Mouse (Mus musculus): ENCODE data around the gene Pik3ip1.

DNA sequence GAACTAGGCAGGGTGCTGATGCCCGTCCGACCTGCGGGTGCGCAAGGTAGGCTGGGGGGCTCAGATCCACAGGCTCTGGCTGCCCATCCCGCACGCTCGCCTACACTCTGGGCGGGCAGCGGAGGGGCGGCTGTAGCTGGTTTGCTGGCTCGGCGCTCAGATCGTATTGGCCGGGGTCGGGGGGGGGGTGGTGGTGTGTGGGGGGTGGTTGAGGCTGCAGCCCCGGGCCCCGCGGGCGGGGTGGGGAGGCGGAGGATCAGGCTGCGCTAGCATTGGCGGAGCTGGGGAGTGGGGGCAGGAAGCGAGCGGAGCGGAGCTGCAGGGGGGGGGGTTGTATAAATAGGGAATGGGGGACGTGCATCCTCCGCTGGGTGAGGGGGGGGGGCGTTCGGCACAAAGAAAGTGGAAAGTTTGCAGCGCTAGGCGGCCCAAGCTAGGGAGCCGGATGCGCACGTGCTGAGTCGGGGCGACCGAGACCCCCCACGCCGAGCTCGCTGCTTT, 40.8 kb upstream of the Pik3ip1 start:
- TF ChIP-seq POLR2A (IDR thresholded peaks at IDR 0.05; ENCODE audit: low read depth, low read length) (no peak; the same call in 1 of the 2 replicates), CTCF (IDR thresholded peaks at IDR 0.05; ENCODE audit: extremely low read depth, insufficient read length, insufficient replicate concordance, low read depth, low read length) (no peak)
